Mouse (Mus musculus) CH12.LX (cell line): ENCODE data around the gene Gm37240. TPM values are rescaled to one million over a fixed set of nuclear protein-coding genes. Genes with fewer than 3 reads are reported as not detected.
A peak's percentile ranks its signal among the peaks of the same experiment; 100 is the strongest.

Source experiments
- DNase-seq: peaks from one replicate; pipeline ENCODE4 v3.0.0-alpha.2; 2013; ENCODE audit errors: extremely low read depth
- H3K27ac ChIP-seq: 2 replicates; pipeline ENCODE4 v1.5.1; 2012; ENCODE audit warnings: low read depth, mild to moderate bottlenecking, control low read depth, moderate library complexity; ENCODE audit not compliant: insufficient read depth
- H3K27me3 ChIP-seq: replicated peaks from 2 replicates; pipeline ENCODE3; 2012; ENCODE audit warnings: inconsistent platforms
- H3K36me3 ChIP-seq, 2 experiments: replicated peaks in 1 of 2; 2 replicates each; pipeline versions ENCODE3 to v1.6.1; 2012; ENCODE audit warnings: inconsistent platforms in 1 of 2, low read length in 1 of 2, mild to moderate bottlenecking in 1 of 2, mixed read lengths in 1 of 2, moderate library complexity in 1 of 2; ENCODE audit not compliant: control insufficient read depth in 1 of 2, insufficient read depth in 1 of 2
- H3K4me1 ChIP-seq, 2 experiments: 2 replicates each; pipeline ENCODE4 v1.6.1; 2012; ENCODE audit warnings: inconsistent platforms in 1 of 2, moderate library complexity in 1 of 2; ENCODE audit not compliant: insufficient read depth in 2 of 2, control insufficient read depth in 1 of 2
- H3K4me2 ChIP-seq: 2 replicates; pipeline ENCODE4 v1.6.1; 2012; ENCODE audit warnings: low read depth, mild to moderate bottlenecking, control low read depth; ENCODE audit not compliant: poor library complexity, insufficient read depth, severe bottlenecking
- H3K4me3 ChIP-seq, 3 experiments: fragments of 150-350 bp in 1 of 3; sonication (generic) in 1 of 3; replicated peaks in 1 of 3; 2 replicates each; pipeline versions ENCODE3 to v1.5.1; 2011 to 2012; ENCODE audit warnings: low read depth in 2 of 3, low read length in 2 of 3, mild to moderate bottlenecking in 2 of 3, moderate library complexity in 2 of 3, control low read depth in 1 of 3, improper control_type of control experiment in 1 of 3, inconsistent platforms in 1 of 3, mixed read lengths in 1 of 3; ENCODE audit not compliant: poor library complexity in 1 of 3
- H3K79me2 ChIP-seq: replicated peaks from 2 replicates; pipeline ENCODE4 v1.6.1; 2012; ENCODE audit warnings: mild to moderate bottlenecking, moderate library complexity; ENCODE audit not compliant: control insufficient read depth, poor library complexity, insufficient read depth, severe bottlenecking; ENCODE audit errors: extremely low read depth
- H3K9ac ChIP-seq: 2 replicates; pipeline ENCODE4 v1.6.1; 2012; ENCODE audit warnings: low read depth, mild to moderate bottlenecking, control low read depth, moderate library complexity; ENCODE audit not compliant: insufficient read depth
- H3K9me3 ChIP-seq: replicated peaks from 2 replicates; pipeline ENCODE3; 2012; ENCODE audit warnings: low read length, inconsistent platforms, mixed read lengths
- BHLHE40 ChIP-seq: IDR thresholded peaks from 2 replicates; pipeline ENCODE4 v1.6.1; 2011; ENCODE audit warnings: mild to moderate bottlenecking, low read depth, low read length, improper control_type of control experiment
- CHD2 ChIP-seq: IDR thresholded peaks from 2 replicates; pipeline ENCODE4 v1.6.1; 2011; ENCODE audit warnings: low read length, improper control_type of control experiment
- CTCF ChIP-seq, 2 experiments: IDR thresholded peaks in 1 of 2; conservative IDR thresholded peaks in 1 of 2; 2 replicates each; pipeline ENCODE4 v1.5.1; 2011 to 2012; ENCODE audit warnings: low read depth in 2 of 2, low read length in 2 of 2, improper control_type of control experiment in 1 of 2, inconsistent platforms in 1 of 2, mild to moderate bottlenecking in 1 of 2, moderate library complexity in 1 of 2
- ELF1 ChIP-seq: IDR thresholded peaks from 2 replicates; pipeline ENCODE4 v1.6.1; 2014; ENCODE audit warnings: low read depth, mild to moderate bottlenecking, inconsistent platforms, low read length, improper control_type of control experiment
- ETS1 ChIP-seq: conservative IDR thresholded peaks from 2 replicates; pipeline ENCODE4 v1.6.1; 2012; ENCODE audit warnings: low read depth, mild to moderate bottlenecking, inconsistent platforms, low read length, improper control_type of control experiment, moderate library complexity
- GABPA ChIP-seq: IDR thresholded peaks from 2 replicates; pipeline ENCODE4 v1.6.1; 2012; ENCODE audit warnings: low read depth, low read length, improper control_type of control experiment, inconsistent platforms; ENCODE audit not compliant: insufficient replicate concordance
- HCFC1 ChIP-seq: IDR thresholded peaks from 2 replicates; pipeline ENCODE4 v1.6.1; 2012; ENCODE audit warnings: low read depth, mild to moderate bottlenecking, inconsistent platforms, low read length, improper control_type of control experiment
- JUND ChIP-seq: conservative IDR thresholded peaks from 2 replicates; pipeline ENCODE4 v1.6.1; 2011; ENCODE audit warnings: low read depth, low read length, improper control_type of control experiment
- KAT2A ChIP-seq: IDR thresholded peaks from 2 replicates; pipeline ENCODE4 v1.6.1; 2012; ENCODE audit warnings: low read length, improper control_type of control experiment, inconsistent platforms; ENCODE audit not compliant: insufficient replicate concordance
- MYC ChIP-seq: IDR thresholded peaks from 2 replicates; pipeline ENCODE4 v1.6.1; 2011; ENCODE audit warnings: low read depth, mild to moderate bottlenecking, improper control_type of control experiment, low read length
- NELFE ChIP-seq: IDR thresholded peaks from 2 replicates; pipeline ENCODE4 v1.6.1; 2011; ENCODE audit warnings: low read depth, low read length, improper control_type of control experiment
- NRF1 ChIP-seq: IDR thresholded peaks from 2 replicates; pipeline ENCODE4 v1.6.1; 2014; ENCODE audit warnings: low read depth, mild to moderate bottlenecking, inconsistent platforms, low read length, improper control_type of control experiment, moderate library complexity
- RAD21 ChIP-seq: IDR thresholded peaks from 2 replicates; pipeline ENCODE4 v1.6.1; 2011; ENCODE audit warnings: low read depth, mild to moderate bottlenecking, low read length, improper control_type of control experiment, moderate library complexity
- RCOR1 ChIP-seq: conservative IDR thresholded peaks from 2 replicates; pipeline ENCODE4 v1.6.1; 2012; ENCODE audit warnings: low read depth, mild to moderate bottlenecking, inconsistent platforms, low read length, improper control_type of control experiment
- SIN3A ChIP-seq: IDR thresholded peaks from 2 replicates; pipeline ENCODE4 v1.6.1; 2012; ENCODE audit warnings: low read length, improper control_type of control experiment, inconsistent platforms
- SMC3 ChIP-seq: IDR thresholded peaks from 2 replicates; pipeline ENCODE4 v1.6.1; 2011; ENCODE audit warnings: low read depth, low read length, improper control_type of control experiment
- TBP ChIP-seq: conservative IDR thresholded peaks from 2 replicates; pipeline ENCODE4 v1.6.1; 2011; ENCODE audit warnings: low read depth, low read length, improper control_type of control experiment
- TCF12 ChIP-seq: IDR thresholded peaks from 2 replicates; pipeline ENCODE4 v1.6.1; 2014; ENCODE audit warnings: low read depth, mild to moderate bottlenecking, inconsistent platforms, low read length, improper control_type of control experiment
- USF1 ChIP-seq: IDR thresholded peaks from 2 replicates; pipeline ENCODE4 v1.6.1; 2014; ENCODE audit warnings: low read depth, mild to moderate bottlenecking, inconsistent platforms, low read length, improper control_type of control experiment
- USF2 ChIP-seq: conservative IDR thresholded peaks from 2 replicates; pipeline ENCODE4 v1.6.1; 2011; ENCODE audit warnings: low read depth, low read length, improper control_type of control experiment
- ZKSCAN1 ChIP-seq: IDR thresholded peaks from 2 replicates; pipeline ENCODE4 v1.6.1; 2012; ENCODE audit warnings: low read depth, inconsistent platforms, low read length, improper control_type of control experiment, borderline replicate concordance
- ZMIZ1 ChIP-seq: IDR thresholded peaks from 2 replicates; pipeline ENCODE4 v1.6.1; 2012; ENCODE audit warnings: low read depth, mild to moderate bottlenecking, inconsistent platforms, low read length, improper control_type of control experiment
- ZNF384 ChIP-seq: IDR thresholded peaks from 2 replicates; pipeline ENCODE4 v1.6.1; 2012; ENCODE audit warnings: low read depth, low read length, improper control_type of control experiment, inconsistent platforms
- dilution Hi-C: fragments of 300-500 bp; cut with MboI; formaldehyde crosslinking; loops from 2 replicates; pipeline ENCODE4 v1.14.3; 2020; ENCODE audit warnings: low sequenced_read_pairs; ENCODE audit not compliant: extremely low pct_unique_long_range_greater_than_20kb, extremely low pct_ligation_motif_present
- in situ Hi-C: fragments of 300-500 bp; cut with MboI; formaldehyde crosslinking; loops from 3 replicates; pipeline ENCODE4 v1.14.3; 2019; ENCODE audit warnings: low sequenced_read_pairs, low pct_ligation_motif_present, low pct_unique_long_range_greater_than_20kb, mixed read lengths
- polyA plus RNA-seq: library from polyadenylated mRNA; unstranded; fragments of >175 nt; gene quantifications from 2 replicates; pipeline ENCODE4 v1.2.1, GENCODE M21; 2012; ENCODE audit warnings: low read depth; ENCODE audit not compliant: insufficient read length
- total RNA-seq, 2 experiments: library from RNA; depleted of rRNA; stranded (reverse); fragments of 300-350 nt in 1 of 2; fragments of >200 nt in 1 of 2; gene quantifications; 2 replicates each; pipeline ENCODE4 v1.2.3; 2012 to 2014

Gene Gm37240
- total and polyA plus RNA-seq, 3 experiments: 0.08 to 0.19 (median 0.14) TPM

DNA sequence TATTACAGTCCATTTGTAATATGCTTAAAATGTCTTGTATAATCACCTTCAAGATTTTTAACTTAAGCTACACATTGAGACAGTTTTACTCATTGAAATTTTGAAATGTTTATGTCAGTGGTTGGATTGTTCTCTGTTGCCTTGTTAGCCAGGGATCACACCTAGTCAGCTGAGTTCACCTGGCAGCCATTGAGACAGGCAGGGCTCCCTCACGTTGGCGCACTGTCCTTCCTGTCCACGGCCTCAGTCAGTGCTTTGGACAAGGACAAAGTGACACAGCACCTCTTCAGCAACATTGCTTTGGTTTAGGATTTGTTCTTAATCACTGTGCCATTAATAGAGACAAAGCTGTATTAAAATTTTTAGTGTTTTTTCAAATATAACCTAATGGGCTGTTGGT is 958.1 kb downstream of the Gm37240 start:
- H3K79me2 ChIP-seq: peaks cover 2% of the 10 kb centered on the region; the same call in 1 of the 2 replicates
- H3K36me3 ChIP-seq: peaks cover 0 to 25% of the 10 kb centered on the region in 2 experiments
- dilution Hi-C loops: no loop called here
- H3K4me3 ChIP-seq: no peak overlapping the region
- in situ Hi-C loops: loop anchor here (25.0 kb wide), 2 partner anchors 358 to 633 kb away; partner anchors contain the start of gene Gatb
- peaks cover 6 to 25% of the 10 kb centered on the region in 2 experiments; a peak in 3 of 4 replicates for H3K4me1 ChIP-seq
- no peak for DNase-seq
- no peaks in the 10 kb centered on the region for H3K27me3 ChIP-seq
- no peak for TF ChIP-seq CTCF (conservative IDR thresholded peaks at IDR 0.05 in 1 of 2, IDR thresholded peaks at IDR 0.05 in 1 of 2; ENCODE audit: low read depth in 2 of 2, low read length in 2 of 2)
- TF ChIP-seq NELFE: no peak
- no peak for TF ChIP-seq GABPA
- TF ChIP-seq TBP: no peak
- TF ChIP-seq MYC: no peak
- no peak for TF ChIP-seq HCFC1
- no peak for TF ChIP-seq JUND
- no peak for TF ChIP-seq BHLHE40
- no peak for TF ChIP-seq ZMIZ1
- TF ChIP-seq RCOR1: no peak
- TF ChIP-seq ETS1: no peak
- no peak for TF ChIP-seq USF2
- TF ChIP-seq ELF1: no peak
- TF ChIP-seq CHD2: no peak
- no peak for TF ChIP-seq USF1
- no peak for TF ChIP-seq ZNF384
- TF ChIP-seq NRF1: no peak
- no peak for TF ChIP-seq KAT2A
- TF ChIP-seq ZKSCAN1: no peak
- TF ChIP-seq SIN3A: no peak
- no peaks in the 10 kb centered on the region for H3K9me3 ChIP-seq
- no peak overlapping the region for H3K27ac ChIP-seq
- no peak overlapping the region for H3K4me2 ChIP-seq
- H3K9ac ChIP-seq: no peak overlapping the region

DNA sequence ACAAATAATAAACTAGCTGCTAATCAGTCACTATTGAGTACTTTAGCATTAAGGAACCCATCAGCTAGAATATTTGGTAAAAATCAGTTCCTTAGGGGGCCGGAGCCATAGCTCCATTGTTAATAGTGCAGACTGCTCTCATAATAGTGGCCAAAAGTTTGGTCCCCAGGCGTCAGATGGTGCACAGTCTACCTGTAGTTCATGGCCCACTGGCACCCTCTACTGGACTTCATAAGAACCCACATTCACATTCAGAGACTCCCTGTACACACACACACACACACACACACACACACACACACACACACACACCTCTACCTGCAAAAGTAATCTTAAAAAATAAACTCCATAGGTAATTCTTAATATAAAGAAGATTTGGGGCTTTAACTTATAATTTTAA is 959.4 kb downstream of the Gm37240 start:
- Histone ChIP-seq H3K9me3 (no peaks in the 10 kb centered on the region), H3K79me2 (peaks cover 2% of the 10 kb centered on the region; the same call in 1 of the 2 replicates), H3K4me1 (peaks cover 6 to 34% of the 10 kb centered on the region in 2 experiments; a peak in 3 of 4 replicates), H3K27ac (no peak overlapping the region), H3K27me3 (no peaks in the 10 kb centered on the region), H3K4me3 (no peak overlapping the region), H3K36me3 (peaks cover 0 to 34% of the 10 kb centered on the region in 2 experiments), H3K4me2 (no peak overlapping the region), H3K9ac (no peak overlapping the region)
- in situ Hi-C loops (loop anchor here (25.0 kb wide), 2 partner anchors 359 to 634 kb away; partner anchors contain the start of gene Gatb), dilution Hi-C loops (no loop called here)
- DNase-seq: no peak
- peak in 1 of 2 experiments; percentile 37; a peak in 2 of 4 replicates for TF ChIP-seq CTCF (conservative IDR thresholded peaks at IDR 0.05 in 1 of 2, IDR thresholded peaks at IDR 0.05 in 1 of 2; ENCODE audit: low read depth in 2 of 2, low read length in 2 of 2)
- peak; percentile 19 for TF ChIP-seq RAD21
- TF ChIP-seq HCFC1: no peak
- TF ChIP-seq ZKSCAN1: no peak
- no peak for TF ChIP-seq MYC
- 0 out of 2 replicates have a peak, but pooled peaks have one; percentile 8 for TF ChIP-seq SMC3
- TF ChIP-seq TCF12: no peak
